Mouse (Mus musculus) kidney, postnatal 0 days (tissue): Measurements from ENCODE around the gene Tmem119. TPM values are rescaled to one million over a fixed set of nuclear protein-coding genes. Genes with fewer than 3 reads are reported as not detected.
"Not testable (repeated sequence)": the region's sequence is repeated elsewhere in the genome, so short reads cannot be mapped to it uniquely, and the experiment has no call there.

Experiments used
- ATAC-seq: fragments of 200-750 bp; cut with Nextera tagmentation; replicated peaks from 2 replicates; pipeline ENCODE4 v1.8.0; 2017; ENCODE audit warnings: low read depth, moderate number of reproducible peaks, moderate TSS enrichment, moderate library complexity; ENCODE audit not compliant: low FRiP score
- DNase-seq: peaks from one replicate; pipeline ENCODE4 v3.0.0-alpha.2; 2016; ENCODE audit warnings: low spot score
- H3K27ac ChIP-seq: fragments of 300-500 bp; sonication (generic); 2 replicates; pipeline ENCODE4 v1.5.1; 2014; ENCODE audit warnings: mild to moderate bottlenecking
- H3K27me3 ChIP-seq: fragments of 300-500 bp; sonication (generic); 2 replicates; pipeline ENCODE4 v1.6.1; 2014; ENCODE audit warnings: low read length, mixed read lengths; ENCODE audit not compliant: insufficient read depth
- H3K36me3 ChIP-seq: fragments of 300-500 bp; sonication (generic); 2 replicates; pipeline ENCODE4 v1.6.1; 2014; ENCODE audit warnings: low read length, mixed read lengths; ENCODE audit not compliant: insufficient read depth
- H3K4me1 ChIP-seq: fragments of 300-500 bp; sonication (generic); replicated peaks from 2 replicates; pipeline ENCODE4 v1.6.1; 2014; ENCODE audit warnings: antibody characterized with exemption, low read length, mixed read lengths; ENCODE audit not compliant: insufficient read depth
- H3K4me2 ChIP-seq: fragments of 300-500 bp; sonication (generic); 2 replicates; pipeline ENCODE4 v1.6.1; 2014; ENCODE audit warnings: mild to moderate bottlenecking, low read length, moderate library complexity, mixed read lengths
- H3K4me3 ChIP-seq: fragments of 300-500 bp; sonication (generic); replicated peaks from 2 replicates; pipeline ENCODE4 v1.5.1; 2014; ENCODE audit warnings: low read depth, low read length
- H3K9ac ChIP-seq: fragments of 300-500 bp; sonication (generic); 2 replicates; pipeline ENCODE4 v1.6.1; 2014; ENCODE audit warnings: low read depth, low read length
- H3K9me3 ChIP-seq: fragments of 300-500 bp; sonication (generic); replicated peaks from 2 replicates; pipeline ENCODE4 v1.6.1; 2016; ENCODE audit warnings: low read length, inconsistent platforms, mixed read lengths
- CTCF ChIP-seq: IDR thresholded peaks from 2 replicates; pipeline ENCODE4 v1.5.1; 2016; ENCODE audit warnings: antibody characterized with exemption, low read depth, mild to moderate bottlenecking, moderate library complexity
- WGBS: fragments of 180-500 bp; shearing (Covaris S2); extraction: QIAGEN DNeasy Blood & Tissue Kit; methylation state at CpG from one replicate; pipeline ENCODE4 v1.1.7; 2014; 5-methylcytosine and 5-hydroxymethylcytosine counted together
- polyA plus RNA-seq: library from polyadenylated mRNA; unstranded; fragments of >200 nt; fragmentation: Nextera tagmentation; extraction: Ambion mirVana; gene quantifications from 2 replicates; pipeline ENCODE4 v1.2.1, GENCODE M21; 2015

Tmem119 gene
- polyA plus RNA-seq, 1 experiment from 2014 or later, result 37.3 TPM

DNA sequence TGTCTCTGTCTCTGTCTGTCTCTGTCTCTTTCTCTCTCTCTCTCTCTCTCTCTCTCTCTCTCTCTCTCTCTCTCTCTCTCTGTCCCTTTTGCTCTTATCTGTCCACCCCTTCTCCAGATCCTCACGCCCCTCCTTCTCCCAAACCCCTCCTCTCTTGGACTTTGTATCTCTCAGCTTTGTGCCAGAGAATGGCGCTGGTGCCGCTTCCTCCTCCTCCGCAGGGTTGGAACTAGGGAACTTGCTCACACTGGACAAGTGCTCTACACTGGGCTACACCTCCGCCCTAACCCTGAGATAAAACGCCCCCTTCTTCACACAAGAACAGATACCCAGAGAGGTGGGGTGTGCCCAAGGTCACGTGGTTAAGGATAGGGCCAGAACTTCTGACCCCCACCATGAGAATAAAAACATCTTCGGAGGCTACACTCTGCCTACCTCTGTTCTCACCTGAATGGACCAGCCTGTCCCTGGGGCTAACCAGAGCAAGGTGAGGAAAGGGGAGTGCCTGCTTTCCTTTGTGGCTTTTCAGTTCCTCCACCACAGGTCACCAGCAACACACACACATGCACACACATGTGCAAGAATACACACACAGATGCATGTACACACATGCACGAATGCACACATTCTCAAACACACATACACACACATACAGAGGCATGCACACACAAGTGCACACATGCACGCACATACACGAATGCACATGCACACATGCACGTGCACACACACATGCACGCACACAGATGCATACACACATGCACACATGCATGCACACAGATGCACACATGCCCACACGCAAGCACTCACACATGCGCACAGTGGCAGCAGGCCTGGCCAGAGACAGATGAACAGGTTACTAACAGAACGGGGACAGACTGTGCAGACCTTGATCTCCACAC lies 8.9 kb downstream of the Tmem119 start:
- H3K27ac ChIP-seq, result peak overlapping the region; percentile 64
- no peak for TF ChIP-seq CTCF
- H3K4me1 ChIP-seq, result peaks cover 30% of the 10 kb centered on the region
- H3K4me2 ChIP-seq, result no peak overlapping the region
- ATAC-seq (no peak), DNase-seq (peak; percentile 38)
- no peaks in the 10 kb centered on the region for H3K9me3 ChIP-seq
- 73% methylated on average over 16 of the region's 16 CpGs for WGBS
- no peak overlapping the region for H3K4me3 ChIP-seq
- no peaks in the 10 kb centered on the region for H3K27me3 ChIP-seq
- H3K9ac ChIP-seq, result no peak overlapping the region
- no peaks in the 10 kb centered on the region for H3K36me3 ChIP-seq

DNA sequence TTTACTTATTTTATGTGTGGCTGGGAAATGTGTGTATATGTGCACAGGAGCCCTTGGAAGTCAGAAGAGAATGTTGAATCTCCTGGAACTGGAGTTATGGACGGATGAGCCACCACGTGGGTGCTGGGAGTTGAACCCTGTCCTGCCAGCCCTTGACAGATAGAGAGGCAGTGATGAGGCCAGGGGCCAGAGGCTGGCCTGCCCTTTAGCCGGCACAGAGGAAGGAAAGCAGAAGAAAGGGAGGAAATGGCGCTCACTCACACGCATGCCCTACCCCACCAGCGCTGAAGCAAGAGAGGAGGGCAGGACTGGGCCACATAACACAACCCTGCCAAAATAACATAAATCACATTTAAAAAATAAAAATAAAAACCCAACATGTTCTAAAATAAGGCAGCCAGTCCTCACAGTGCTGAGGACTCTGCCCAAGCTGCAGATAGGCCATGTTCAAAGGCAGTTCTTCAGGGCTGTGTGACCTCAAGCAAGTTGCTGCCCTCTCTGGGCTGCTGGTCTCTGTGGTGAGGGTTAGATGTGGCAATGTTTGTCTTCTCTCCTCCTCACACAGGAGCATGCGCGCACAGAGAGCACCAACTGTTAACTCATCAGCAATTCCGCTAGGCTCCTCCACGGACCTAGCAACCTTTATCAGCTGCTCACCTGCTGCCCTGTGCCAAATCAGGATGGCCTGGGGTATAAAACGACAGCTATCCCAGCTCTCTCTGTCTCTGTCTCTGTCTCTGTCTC lies 9.7 kb downstream of the Tmem119 start:
- no peak overlapping the region for H3K4me3 ChIP-seq
- no peak overlapping the region for H3K4me2 ChIP-seq
- ATAC-seq (no peak), DNase-seq (peak; percentile 40)
- peaks cover 25% of the 10 kb centered on the region for H3K4me1 ChIP-seq
- TF ChIP-seq CTCF, result no peak
- no peaks in the 10 kb centered on the region for H3K36me3 ChIP-seq
- WGBS, result 42% methylated on average over 11 of the region's 11 CpGs
- no peaks in the 10 kb centered on the region for H3K9me3 ChIP-seq
- H3K27me3 ChIP-seq, result no peaks in the 10 kb centered on the region
- no peak overlapping the region for H3K9ac ChIP-seq
- H3K27ac ChIP-seq, result peak overlapping the region; percentile 64

DNA sequence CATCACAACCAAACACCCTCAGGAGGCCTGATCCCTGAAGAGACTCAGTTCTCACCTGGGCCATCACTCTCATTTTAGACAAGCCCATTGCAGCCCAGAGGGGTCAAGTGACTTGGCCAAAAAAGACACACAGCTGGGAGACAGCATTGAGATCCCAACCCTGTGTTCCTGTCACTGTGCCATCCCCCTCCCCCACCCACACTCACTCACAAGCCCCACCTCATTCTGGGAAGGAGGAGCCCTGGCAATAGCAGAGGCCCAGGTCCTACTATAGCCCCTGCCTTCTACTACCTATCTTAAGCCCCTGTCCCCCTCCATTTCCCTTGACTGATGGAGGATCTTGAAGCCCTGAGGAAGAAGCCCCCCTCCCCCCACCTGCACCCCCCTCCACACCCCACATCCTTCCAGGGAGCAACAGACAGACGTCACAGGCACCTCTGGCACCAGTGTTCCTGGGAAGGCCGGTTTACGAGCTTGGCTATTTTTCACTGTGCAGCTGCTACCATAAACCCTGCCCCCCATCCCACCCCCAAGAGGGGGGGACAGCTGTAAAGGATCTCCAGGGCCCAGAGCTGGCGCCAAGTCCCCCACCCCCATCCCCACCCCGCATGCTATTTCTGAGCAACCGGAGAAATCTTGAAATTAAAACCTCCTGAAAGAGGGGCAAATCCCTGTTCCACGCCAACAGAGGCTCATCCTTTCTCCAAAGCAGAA lies 11.1 kb downstream of the Tmem119 start:
- peak; percentile 58; the same call in 1 of the 2 replicates for ATAC-seq
- peak; percentile 84 for DNase-seq
- H3K27ac ChIP-seq, result peak overlapping the region; percentile 58
- H3K4me1 ChIP-seq, result peaks cover 25% of the 10 kb centered on the region
- 16% methylated on average over 7 of the region's 7 CpGs for WGBS
- H3K36me3 ChIP-seq, result no peaks in the 10 kb centered on the region
- H3K9me3 ChIP-seq, result no peaks in the 10 kb centered on the region
- H3K9ac ChIP-seq, result no peak overlapping the region
- no peaks in the 10 kb centered on the region for H3K27me3 ChIP-seq
- H3K4me3 ChIP-seq, result no peak overlapping the region
- no peak overlapping the region for H3K4me2 ChIP-seq
- no peak for TF ChIP-seq CTCF

DNA sequence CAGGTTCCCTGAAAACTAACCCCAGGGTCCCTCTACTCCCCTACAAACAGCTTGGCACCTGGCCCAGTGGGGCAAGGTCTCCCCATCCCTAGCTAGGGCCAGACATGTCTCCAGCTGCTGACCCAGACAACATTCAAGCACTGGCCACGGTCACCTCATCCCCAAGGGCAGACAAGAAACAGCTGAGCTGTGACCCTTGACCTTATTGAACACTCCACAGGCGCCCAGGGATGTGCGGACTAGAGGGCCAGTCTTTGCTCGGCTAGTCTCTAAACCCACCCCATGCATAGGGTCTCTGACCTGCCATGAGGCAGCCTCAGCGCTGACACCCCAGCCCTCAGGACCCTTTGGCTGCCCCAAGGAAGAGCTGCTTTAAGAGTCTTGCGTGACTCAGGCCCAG lies 11.7 kb downstream of the Tmem119 start:
- peaks cover 26% of the 10 kb centered on the region for H3K4me1 ChIP-seq
- H3K4me3 ChIP-seq, result no peak overlapping the region
- no peak for TF ChIP-seq CTCF
- H3K27me3 ChIP-seq, result no peaks in the 10 kb centered on the region
- H3K27ac ChIP-seq, result peak overlapping the region; percentile 58
- ATAC-seq (peak; percentile 38; the same call in 1 of the 2 replicates), DNase-seq (no peak)
- 24% methylated on average over 6 of the region's 6 CpGs for WGBS
- no peaks in the 10 kb centered on the region for H3K9me3 ChIP-seq
- no peaks in the 10 kb centered on the region for H3K36me3 ChIP-seq
- H3K9ac ChIP-seq, result no peak overlapping the region
- no peak overlapping the region for H3K4me2 ChIP-seq

DNA sequence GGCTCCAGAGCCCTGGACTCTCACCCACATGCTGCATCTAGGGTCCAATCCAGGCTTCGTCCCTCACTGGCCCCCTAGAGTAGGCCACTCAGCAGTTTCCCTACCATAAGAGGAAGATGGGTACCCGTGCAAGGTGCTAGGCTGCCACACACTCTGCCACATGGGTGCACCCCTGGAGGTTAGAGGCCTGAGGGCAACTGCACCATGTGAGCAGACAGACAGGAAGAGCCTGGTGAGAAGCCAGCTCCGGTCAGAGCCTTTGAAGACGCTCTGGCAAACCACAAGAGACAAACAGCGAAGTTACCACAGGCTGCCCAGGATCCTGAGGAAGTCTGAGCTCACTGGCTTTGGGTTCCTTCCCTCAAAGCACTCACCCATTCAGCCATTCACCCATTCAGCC lies 13.3 kb downstream of the Tmem119 start:
- no peak overlapping the region for H3K4me2 ChIP-seq
- DNase-seq, result no peak
- H3K27ac ChIP-seq, result no peak overlapping the region
- H3K9ac ChIP-seq, result no peak overlapping the region
- no peak overlapping the region for H3K4me3 ChIP-seq
- no peak for ATAC-seq
- H3K9me3 ChIP-seq, result no peaks in the 10 kb centered on the region
- no peaks in the 10 kb centered on the region for H3K36me3 ChIP-seq
- H3K27me3 ChIP-seq, result no peaks in the 10 kb centered on the region
- TF ChIP-seq CTCF, result no peak
- H3K4me1 ChIP-seq, result peaks cover 28% of the 10 kb centered on the region
- WGBS, result 71% methylated on average over 5 of the region's 5 CpGs

DNA sequence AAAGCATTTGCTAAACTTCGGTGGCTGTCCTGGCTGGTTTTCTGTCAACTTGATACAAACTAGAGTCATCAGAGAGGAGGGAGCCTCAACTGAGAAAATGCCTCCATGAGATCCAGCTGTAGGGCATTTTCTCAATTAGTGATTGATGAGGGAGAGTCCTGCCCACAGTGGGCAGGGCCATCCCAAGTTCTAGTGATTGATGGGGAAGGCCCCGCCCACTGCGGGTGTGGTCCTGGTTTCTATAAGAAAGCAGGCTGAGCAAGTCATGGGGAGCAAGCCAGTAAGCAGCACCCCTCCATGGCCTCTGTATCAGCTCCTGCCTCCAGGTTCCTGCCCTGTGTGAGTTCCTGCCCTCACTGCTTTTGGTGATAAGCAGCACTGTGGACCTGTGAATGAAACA lies 16.2 kb downstream of the Tmem119 start:
- H3K4me2 ChIP-seq, ATAC-seq, H3K36me3 ChIP-seq, H3K9me3 ChIP-seq, H3K27me3 ChIP-seq, H3K4me3 ChIP-seq, DNase-seq: not testable (repeated sequence)
- Histone ChIP-seq H3K9ac (0 out of 2 replicates have a peak overlapping the region, but pooled peaks have one; percentile 35), H3K27ac (peak overlapping the region; percentile 83), H3K4me1 (peaks cover 16% of the 10 kb centered on the region; the same call in 1 of the 2 replicates)
- 39% methylated on average over 3 of the region's 3 CpGs for WGBS
